Mouse (Mus musculus) heart, adult 2 months (tissue): ENCODE measurements around the gene Arhgef17. TPM values are rescaled to one million over a fixed set of nuclear protein-coding genes. Genes with fewer than 3 reads are reported as not detected.

Source experiments
- DNase-seq, 2 experiments: peaks; one replicate each; pipeline ENCODE4 v3.0.0; 2021
- H3K27ac ChIP-seq: fragments of 200-600 bp; 2 replicates; pipeline ENCODE4 v1.8.1; 2022
- H3K27me3 ChIP-seq: fragments of 200-500 bp; 2 replicates; pipeline ENCODE4 v1.6.1; 2012; ENCODE audit warnings: mild to moderate bottlenecking, low read length, inconsistent platforms, mixed read lengths; ENCODE audit not compliant: control insufficient read depth, insufficient read depth
- H3K36me3 ChIP-seq: fragments of 200-500 bp; 2 replicates; pipeline ENCODE4 v1.6.1; 2012; ENCODE audit warnings: low read length, inconsistent platforms; ENCODE audit not compliant: control insufficient read depth, insufficient read depth
- H3K4me1 ChIP-seq: fragments of 200-500 bp; 2 replicates; pipeline ENCODE4 v1.6.1; 2011; ENCODE audit warnings: low read length; ENCODE audit not compliant: control insufficient read depth, insufficient read depth
- H3K4me3 ChIP-seq: fragments of 200-600 bp; 2 replicates; pipeline ENCODE4 v1.8.1; 2022
- H3K79me2 ChIP-seq: fragments of 200-500 bp; replicated peaks from 2 replicates; pipeline ENCODE4 v1.6.1; 2012; ENCODE audit warnings: mild to moderate bottlenecking, inconsistent platforms, low read length, moderate library complexity, mixed read lengths; ENCODE audit not compliant: control insufficient read depth, insufficient read depth
- H3K9ac ChIP-seq: fragments of 200-500 bp; 2 replicates; pipeline ENCODE4 v1.6.1; 2012; ENCODE audit warnings: low read depth, mild to moderate bottlenecking, control low read depth, inconsistent platforms, low read length, mixed read lengths
- CTCF ChIP-seq: fragments of 200-600 bp; IDR thresholded peaks from 2 replicates; pipeline ENCODE4 v1.8.1; 2022; ENCODE audit warnings: antibody characterized with exemption, mild to moderate bottlenecking, moderate library complexity
- EP300 ChIP-seq: fragments of 200-500 bp; IDR thresholded peaks from 2 replicates; pipeline ENCODE4 v1.6.1; 2011; ENCODE audit warnings: low read depth, low read length, control low read depth; ENCODE audit not compliant: insufficient read depth
- POLR2A ChIP-seq: fragments of 200-500 bp; IDR thresholded peaks from 2 replicates; pipeline ENCODE4 v1.6.1; 2011; ENCODE audit warnings: mild to moderate bottlenecking, low read depth, low read length, control low read depth; ENCODE audit not compliant: insufficient read depth
- WGBS: fragments of 180-500 bp; shearing (Covaris S2); methylation state at CpG from one replicate; pipeline ENCODE4 v1.1.7; 2018; 5-methylcytosine and 5-hydroxymethylcytosine counted together
- intact Hi-C: fragments of 180-260 bp; cut with DNase I; formaldehyde crosslinking; loops from one replicate; pipeline ENCODE4 v1.15.1; 2025
- polyA plus RNA-seq: library from polyadenylated mRNA; depleted of rRNA; stranded (reverse); fragments of >200 nt; gene quantifications from 2 replicates; pipeline ENCODE4 v1.2.3, GENCODE M21; 2012
- total RNA-seq, 2 experiments: library from RNA; stranded (reverse); gene quantifications; 2 replicates each; pipeline ENCODE4 v1.2.3; 2021

Arhgef17 gene
- total and polyA plus RNA-seq, 3 experiments: 23.4 to 28.4 (median 26.2) TPM

GRCm38 (mm10) chr7:100902451-100903137, 29.3 kb downstream of the Arhgef17 start:
- 80% methylated on average over 9 of the region's 9 CpGs for WGBS
- intact Hi-C loops: no loop called here

GRCm38 (mm10) chr7:100897828-100898227, 34.1 kb downstream of the Arhgef17 start:
- no peak overlapping the region for H3K4me3 ChIP-seq
- H3K4me1 ChIP-seq: 0 out of 2 replicates have a peak, but pooled peaks cover 2% of the 10 kb centered on the region
- intact Hi-C loops: no loop called here
- DNase-seq: no peak
- no peak for TF ChIP-seq POLR2A
- no peak for TF ChIP-seq EP300
- TF ChIP-seq CTCF: no peak
- WGBS: 73% methylated on average over 5 of the region's 5 CpGs
- H3K36me3 ChIP-seq: no peaks in the 10 kb centered on the region
- H3K79me2 ChIP-seq: peaks cover 7% of the 10 kb centered on the region
- H3K9ac ChIP-seq: no peak overlapping the region
- no peaks in the 10 kb centered on the region for H3K27me3 ChIP-seq
- no peak overlapping the region for H3K27ac ChIP-seq

More at GRCm38 (mm10) chr7:100902451-100903137, 29.3 kb downstream of the Arhgef17 start:
- Histone ChIP-seq H3K27me3 (no peaks in the 10 kb centered on the region), H3K9ac (no peak overlapping the region), H3K27ac (no peak overlapping the region), H3K36me3 (no peaks in the 10 kb centered on the region), H3K79me2 (peaks cover 5% of the 10 kb centered on the region), H3K4me1 (peaks cover 2% of the 10 kb centered on the region), H3K4me3 (no peak overlapping the region)
- 0 out of 2 replicates have a peak, but pooled peaks have one; percentile 21 for TF ChIP-seq EP300
- TF ChIP-seq CTCF: peak; percentile 72
- TF ChIP-seq POLR2A: no peak
- DNase-seq: no peak

- Histone ChIP-seq H3K27ac (no peak overlapping the region; the same call in 1 of the 2 replicates), H3K4me1 (0 out of 2 replicates have a peak, but pooled peaks cover 2% of the 10 kb centered on the region), H3K27me3 (no peaks in the 10 kb centered on the region), H3K36me3 (no peaks in the 10 kb centered on the region), H3K9ac (peak overlapping the region; percentile 80), H3K4me3 (peak overlapping the region; percentile 55), H3K79me2 (peaks cover 5% of the 10 kb centered on the region; the same call in 1 of the 2 replicates)
- intact Hi-C loops: no loop called here
- TF ChIP-seq EP300: no peak
- TF ChIP-seq CTCF: no peak
- TF ChIP-seq POLR2A: no peak
- WGBS: 16% methylated on average over 12 of the region's 12 CpGs
- DNase-seq: no peak
These were observed 37.1 kb downstream of the Arhgef17 start for GRCm38 (mm10) chr7:100894833-100895226.

GRCm38 (mm10) chr7:100894057-100894832, 37.7 kb downstream of the Arhgef17 start:
- peaks cover 5% of the 10 kb centered on the region; the same call in 1 of the 2 replicates for H3K79me2 ChIP-seq
- H3K9ac ChIP-seq: peak overlapping the region; percentile 80
- peak overlapping the region; percentile 45 for H3K27ac ChIP-seq
- no peaks in the 10 kb centered on the region for H3K27me3 ChIP-seq
- no peaks in the 10 kb centered on the region for H3K36me3 ChIP-seq
- intact Hi-C loops: no loop called here
- H3K4me3 ChIP-seq: peak overlapping the region; percentile 55
- WGBS: 13% methylated on average over 52 of the region's 53 CpGs
- H3K4me1 ChIP-seq: 0 out of 2 replicates have a peak, but pooled peaks cover 2% of the 10 kb centered on the region
- TF ChIP-seq POLR2A: no peak
- no peak for TF ChIP-seq EP300
- no peak for TF ChIP-seq CTCF
- peak; percentile 46 to 62 for DNase-seq

- Histone ChIP-seq H3K27ac (no peak overlapping the region), H3K4me3 (no peak overlapping the region), H3K9ac (peak overlapping the region; percentile 80), H3K27me3 (no peaks in the 10 kb centered on the region), H3K79me2 (peaks cover 5% of the 10 kb centered on the region; the same call in 1 of the 2 replicates), H3K36me3 (no peaks in the 10 kb centered on the region), H3K4me1 (0 out of 2 replicates have a peak, but pooled peaks cover 2% of the 10 kb centered on the region)
- intact Hi-C loops: no loop called here
- no peak for TF ChIP-seq CTCF
- TF ChIP-seq POLR2A: no peak
- no peak for TF ChIP-seq EP300
- WGBS: 50% methylated on average over 20 of the region's 20 CpGs
- no peak for DNase-seq
These were observed 38.5 kb downstream of the Arhgef17 start for GRCm38 (mm10) chr7:100893249-100894056.
